Mouse (Mus musculus) c-Kit-positive CD71-positive TER-119-negative erythroid progenitor cells, embryonic 14.5 days (primary cell): Measurements from ENCODE around the gene Tomm6.

ENCODE experiments used
- DNase-seq: peaks from one replicate; pipeline ENCODE4 v3.0.0-alpha.2; 2013; ENCODE audit warnings: low read depth

Tomm6 gene

DNA sequence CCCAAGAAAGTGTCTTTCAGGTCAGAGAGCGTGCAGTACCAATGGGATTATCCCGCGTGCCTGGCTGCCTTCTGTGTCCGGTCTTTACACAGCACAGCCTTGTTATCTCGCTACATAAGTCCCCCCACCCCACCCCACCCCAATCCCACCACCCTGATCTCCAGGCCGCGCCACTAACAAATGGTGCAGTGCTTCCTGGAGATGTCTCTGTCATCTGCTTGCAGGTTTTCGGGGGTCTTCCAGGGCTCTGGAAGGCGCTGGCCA lies at the start of gene Tomm6:
Gene Tomm6 (minus strand): TSS at position 43 of the 264 bp plus-strand sequence.
- no peak for DNase-seq

DNA sequence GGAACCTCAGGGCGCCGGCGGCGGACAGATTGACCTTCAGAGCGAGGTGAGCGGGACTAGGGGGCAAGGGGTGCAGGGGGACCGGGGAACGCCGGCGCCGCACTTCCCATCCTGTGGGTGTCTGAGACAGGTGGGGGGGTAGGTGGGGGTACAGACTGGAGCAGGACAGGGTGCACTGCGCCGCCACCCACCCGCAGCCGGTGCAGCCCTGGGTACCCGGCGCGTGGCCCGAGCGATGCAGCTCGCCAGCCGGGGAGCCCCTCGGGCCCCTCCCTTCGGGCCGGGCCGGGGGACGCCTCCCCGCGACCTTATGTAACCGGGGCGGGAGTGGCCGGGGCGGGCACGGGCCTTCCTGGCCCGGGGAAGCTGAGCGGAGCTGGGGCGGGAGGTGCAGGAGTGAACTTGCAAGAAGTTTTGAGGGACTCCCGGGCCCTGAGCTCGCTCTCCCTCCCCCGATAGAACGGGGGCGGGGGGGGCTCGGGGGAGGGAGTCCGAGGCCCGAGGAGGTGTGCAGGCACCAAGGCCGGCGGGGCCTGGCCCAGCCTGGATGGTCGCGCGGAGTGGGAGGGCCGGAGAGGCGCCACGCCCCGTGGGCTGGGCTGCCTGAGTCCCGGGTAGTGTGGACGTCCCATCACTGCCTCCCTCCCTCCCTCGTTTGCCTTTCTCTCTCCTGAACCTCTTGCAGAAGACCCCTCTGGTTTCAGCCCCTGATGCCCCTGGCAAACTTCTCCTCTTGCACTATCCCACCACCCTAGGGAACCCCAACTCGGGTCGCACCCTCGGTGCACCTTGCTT lies 49.3 kb upstream of the Tomm6 start:
- DNase-seq, result no peak

DNA sequence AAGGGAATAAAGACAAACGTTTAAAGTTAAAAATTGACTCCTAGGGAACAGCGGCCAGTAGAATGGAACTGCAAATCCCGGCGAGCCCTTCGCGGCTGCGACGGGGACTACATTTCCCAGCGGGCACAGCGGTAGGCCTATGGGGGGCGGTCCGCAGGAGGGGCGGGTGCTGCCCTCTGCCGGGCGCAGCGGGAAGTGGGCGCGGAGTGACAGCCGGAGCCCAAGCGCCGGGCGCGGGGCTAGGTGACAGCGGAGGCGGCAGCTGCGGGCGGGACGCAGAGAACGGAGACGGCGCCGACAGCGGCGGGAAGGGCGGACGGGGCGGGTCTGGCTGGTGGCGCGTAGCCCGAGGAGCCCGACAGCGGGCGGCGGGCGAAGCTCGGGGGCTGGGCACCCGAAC lies 48.7 kb upstream of the Tomm6 start, which contains the start of gene Tfeb:
Gene Tfeb (plus strand): TSS at position 175 of the 400 bp plus-strand sequence.
- peak; percentile 83 for DNase-seq

DNA sequence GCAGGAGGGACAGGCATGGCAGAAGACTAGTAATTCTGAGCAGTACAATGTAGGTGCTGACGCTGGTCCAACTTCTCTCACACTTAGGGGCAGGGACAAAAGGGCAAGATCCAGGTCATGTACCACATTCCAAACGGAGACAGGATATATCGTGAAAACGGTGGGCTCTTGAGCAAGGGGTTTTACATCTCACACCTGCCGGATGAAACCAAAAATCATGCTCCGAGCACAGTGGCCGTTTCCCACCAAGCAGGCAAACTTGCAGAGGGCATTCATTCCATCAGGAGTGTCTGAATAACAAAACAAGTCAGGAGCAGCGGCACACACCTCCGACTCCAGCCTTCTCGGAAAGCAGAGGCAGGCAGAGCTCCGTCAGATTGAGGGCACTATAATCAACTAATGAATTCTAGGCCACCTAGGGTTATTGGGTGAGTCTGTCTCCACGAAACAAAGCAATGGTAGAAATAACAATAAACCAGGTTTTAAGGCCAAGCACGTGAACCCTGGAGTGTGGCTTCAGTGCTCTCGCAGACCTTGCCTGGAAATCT lies 47.4 kb upstream of the Tomm6 start:
- no peak for DNase-seq

DNA sequence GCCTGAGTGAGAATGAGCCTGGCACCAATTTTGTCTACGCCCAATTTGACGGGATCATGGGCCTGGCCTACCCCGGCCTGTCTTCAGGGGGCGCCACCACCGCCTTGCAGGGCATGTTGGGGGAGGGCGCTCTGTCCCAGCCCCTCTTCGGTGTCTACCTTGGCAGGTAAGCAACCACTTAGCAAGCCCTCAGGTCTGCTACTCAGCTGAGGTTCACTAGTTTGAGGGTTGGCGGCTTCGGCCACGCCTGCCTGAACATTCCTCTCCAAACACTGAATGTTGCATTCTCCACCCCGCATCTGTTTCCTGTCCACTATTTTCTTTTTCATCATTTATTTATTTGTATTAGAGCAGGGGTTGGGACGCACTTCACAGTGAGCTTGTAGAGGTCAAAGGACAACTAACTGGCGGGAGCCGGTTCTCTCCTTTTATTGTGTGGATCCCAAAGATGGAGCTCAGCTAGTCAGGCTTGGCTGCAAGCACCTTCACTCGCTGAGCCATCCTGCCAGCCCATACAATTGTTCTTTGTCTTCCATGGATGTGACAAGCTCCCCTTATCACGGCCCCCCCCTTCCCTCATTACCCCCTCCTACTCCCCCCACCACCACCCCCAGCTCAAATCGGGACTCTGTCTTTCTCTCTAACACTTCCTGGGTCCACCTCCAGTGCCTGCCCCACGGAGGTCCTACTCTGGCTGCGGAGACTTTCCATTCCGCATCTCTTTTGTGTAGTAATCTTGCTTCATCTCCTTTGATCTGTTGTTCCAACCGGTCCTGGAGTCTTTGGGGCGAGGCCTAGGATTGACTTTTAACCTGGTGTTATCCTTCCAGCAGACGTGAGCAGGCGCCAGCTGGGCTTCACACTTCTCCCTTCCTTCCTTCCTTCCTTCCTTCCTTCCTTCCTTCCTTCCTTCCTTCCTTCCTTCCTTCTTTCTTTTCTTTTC lies 42.7 kb upstream of the Tomm6 start:
- no peak for DNase-seq

DNA sequence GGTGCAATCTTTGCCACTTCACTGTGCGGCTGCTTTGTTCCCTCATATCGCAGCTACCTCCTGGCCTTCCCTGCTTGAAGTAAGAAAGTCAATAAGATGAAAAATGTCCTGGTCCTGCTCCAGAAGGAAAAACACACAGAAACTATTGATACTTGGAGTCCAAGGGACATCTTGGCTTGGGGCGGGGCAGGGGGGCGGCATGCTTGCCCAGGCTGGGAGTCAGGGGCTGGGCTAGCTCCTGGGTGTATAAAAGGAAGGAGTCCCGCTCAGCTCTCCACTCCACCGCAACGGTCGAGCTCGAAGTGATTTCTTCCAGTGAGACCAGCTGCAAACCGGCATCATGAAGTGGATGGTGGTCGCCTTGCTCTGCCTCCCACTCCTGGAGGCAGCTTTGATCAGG lies 38.4 kb upstream of the Tomm6 start, which contains the start of gene Pgc:
Gene Pgc (plus strand): TSS at position 277 of the 400 bp plus-strand sequence.
- no peak for DNase-seq

DNA sequence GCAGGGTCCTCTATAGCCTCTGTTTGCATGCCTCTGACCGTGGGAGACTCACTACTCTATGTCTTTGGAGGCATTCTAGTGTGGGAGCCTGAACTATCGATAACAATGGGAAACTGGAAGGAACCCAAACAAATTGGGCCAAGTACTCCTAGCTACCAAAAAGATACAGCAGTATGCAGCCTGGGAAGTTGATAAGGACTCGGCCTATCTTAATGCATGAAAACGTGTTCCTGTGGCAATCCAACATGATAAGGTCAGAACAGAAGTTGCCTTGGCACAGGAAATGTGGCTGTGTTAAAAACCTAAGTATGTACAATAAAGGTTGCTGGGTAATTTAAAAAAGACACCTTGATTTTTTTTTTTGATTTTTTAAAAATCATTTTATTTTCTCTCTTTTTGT lies 33.0 kb upstream of the Tomm6 start:
- no peak for DNase-seq

DNA sequence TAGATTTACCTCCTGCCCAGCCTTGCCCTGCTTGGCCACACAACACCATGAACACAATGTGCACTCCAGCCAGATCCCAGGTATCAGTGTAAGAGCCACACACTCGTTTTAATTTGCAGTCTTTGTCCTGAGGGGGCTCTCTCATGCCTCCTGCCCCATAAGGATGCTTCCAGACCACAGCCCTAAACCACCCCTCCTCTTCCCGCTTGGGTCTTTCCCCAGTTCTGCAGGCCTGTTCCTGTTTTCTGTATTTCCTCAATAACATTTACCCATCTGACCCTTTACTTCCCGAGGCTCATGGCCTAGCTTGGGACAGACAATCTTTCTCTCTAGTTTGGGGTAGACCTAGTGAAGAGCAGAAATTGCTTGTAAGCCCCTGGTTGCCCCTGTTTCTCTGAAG lies 26.9 kb upstream of the Tomm6 start:
- DNase-seq, result no peak

DNA sequence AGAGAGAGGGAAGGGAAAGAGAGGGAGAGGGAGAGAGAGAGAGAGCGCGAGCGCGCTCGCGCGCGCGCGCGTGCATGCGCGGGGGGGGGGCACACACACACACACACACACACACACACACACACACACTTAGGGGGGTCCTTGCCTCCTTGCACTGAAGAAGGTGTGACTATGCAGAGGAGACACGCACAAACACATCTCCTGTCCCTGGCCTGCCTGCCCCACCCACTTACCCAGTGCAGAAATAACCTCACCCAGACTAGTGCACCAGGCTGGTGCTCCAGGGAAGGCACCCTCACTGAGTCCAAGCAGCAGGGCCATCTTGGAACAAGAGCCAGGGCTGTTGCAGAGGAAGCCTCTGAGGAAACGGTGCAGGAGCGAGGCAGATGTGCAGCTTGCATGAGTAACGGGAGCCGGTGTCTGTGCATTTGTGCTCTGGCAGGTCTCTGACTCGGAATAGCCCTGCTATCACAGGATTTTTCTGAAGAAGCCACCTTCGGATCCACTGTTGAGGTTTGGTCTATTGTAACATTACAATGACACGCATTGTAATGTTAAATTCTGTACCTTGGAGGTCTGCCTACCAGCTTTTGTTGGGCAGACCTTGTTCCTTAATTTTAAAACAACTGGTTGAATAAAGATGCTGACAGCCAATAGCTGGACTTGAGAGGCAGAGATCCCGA lies 24.8 kb upstream of the Tomm6 start:
- no peak for DNase-seq

DNA sequence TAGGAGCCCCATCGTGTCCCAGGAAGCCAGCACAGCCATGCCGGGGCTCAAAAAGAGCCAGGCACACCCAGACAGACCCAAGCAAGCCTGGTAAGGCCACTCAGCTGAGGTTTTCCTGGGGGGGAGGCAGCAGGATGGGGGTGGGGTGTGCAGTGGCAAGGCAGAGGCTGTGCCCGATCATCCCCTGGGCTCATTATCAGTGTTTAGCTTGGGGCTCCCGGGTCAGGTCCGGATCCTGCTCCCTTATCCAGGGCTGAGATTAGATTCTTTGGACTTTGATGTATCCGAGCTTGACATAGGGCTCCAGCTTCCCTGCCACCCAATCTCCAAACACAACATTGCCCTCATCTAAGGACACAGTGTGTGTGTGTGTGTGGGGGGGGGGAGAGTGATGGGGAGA lies 23.7 kb upstream of the Tomm6 start:
- DNase-seq, result no peak

DNA sequence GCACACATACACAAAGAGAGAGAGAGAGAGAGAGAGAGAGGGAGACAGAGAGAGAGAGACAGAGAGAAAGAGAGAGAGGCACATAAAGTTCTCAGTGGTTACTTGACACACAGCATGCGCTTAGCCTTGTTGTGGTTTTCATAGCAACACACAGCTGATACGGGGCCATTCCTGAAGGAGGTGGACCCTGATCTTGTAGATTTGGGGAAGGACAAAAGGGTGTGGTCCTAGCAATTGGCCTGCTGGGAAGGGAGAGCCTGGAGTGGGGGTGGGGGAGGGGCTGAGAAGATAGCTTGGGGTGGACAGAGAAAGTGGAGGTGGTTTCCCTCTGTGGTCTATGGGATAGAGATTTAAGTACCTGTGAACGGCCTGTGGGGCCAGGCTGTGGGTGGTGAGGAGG lies 21.9 kb upstream of the Tomm6 start:
- DNase-seq, result no peak

DNA sequence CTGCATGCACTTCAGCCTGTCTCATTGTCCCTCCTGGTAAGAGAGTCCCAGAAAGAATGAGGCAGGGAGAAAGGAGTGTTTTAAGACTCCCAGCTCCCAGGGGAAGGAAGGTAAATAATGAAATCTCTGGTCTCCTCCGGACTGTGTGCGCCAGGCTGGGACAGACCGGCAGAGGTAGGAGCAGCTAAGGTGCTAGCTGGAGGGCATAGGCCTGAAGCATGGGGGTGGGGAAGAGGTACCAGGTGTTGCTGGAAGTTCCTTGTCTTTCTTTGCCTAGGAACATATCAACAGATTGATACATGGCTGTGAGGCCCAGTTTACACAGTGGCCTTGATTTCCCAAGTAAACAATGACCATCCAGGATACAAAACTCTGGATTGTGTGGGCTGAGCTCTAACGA lies 20.8 kb upstream of the Tomm6 start:
- no peak for DNase-seq

DNA sequence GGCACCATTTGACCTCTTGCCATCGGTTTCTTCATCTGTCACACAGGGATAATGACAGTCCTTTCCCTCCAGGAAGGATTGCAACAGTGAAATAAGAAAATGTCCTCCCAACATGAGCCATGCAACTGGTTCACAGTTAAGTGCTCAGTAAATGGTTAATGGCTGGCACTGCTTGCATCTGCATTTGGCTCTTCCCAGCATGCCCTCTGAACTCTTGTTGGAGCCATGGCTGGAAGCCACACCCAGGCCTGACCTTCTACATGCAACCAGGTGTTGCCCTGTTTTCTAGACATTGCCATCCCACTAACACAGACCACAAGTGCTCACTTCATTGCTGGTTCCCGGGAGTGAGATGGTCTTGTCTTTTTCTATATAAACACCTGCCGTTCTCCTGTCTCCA lies 19.8 kb upstream of the Tomm6 start:
- DNase-seq, result no peak

DNA sequence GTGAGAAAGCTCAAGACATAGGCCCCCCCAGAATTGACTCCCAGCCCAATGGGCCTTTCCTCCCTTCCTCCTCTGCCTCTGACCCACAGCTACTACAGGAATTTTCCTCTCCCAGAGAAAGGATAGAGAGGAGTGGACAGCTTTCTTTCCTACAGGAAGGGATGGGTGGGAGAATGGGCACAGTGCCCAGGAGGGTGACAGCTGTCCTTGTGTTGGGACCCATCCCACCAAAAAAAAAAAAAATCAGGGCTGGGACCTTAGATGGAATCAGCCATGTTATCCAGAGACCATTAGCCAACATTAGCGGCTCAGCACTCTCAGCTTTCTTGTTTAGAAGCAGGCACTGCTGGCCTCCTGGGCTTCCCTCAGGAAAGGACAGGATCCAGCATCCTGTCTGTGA lies 18.0 kb upstream of the Tomm6 start:
- DNase-seq, result no peak

DNA sequence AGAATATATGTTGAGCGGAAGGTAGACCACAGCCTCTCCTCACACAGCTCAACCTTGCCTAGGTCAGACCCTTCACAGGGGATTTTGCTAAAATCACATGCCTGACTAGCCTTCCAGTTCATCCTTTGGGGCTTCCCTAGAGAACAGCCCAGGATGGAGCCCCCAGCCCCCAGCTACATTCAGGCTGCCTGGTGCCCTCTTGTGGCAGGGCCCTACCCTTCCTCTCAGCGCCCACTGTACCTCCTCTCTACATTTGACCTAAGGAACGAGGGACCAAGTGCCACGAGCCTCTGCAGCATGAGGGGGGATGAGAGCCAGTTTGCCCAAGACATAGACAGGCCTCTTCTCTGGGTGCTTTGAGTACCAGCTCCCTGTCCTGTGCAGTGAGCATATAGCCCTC lies 16.5 kb upstream of the Tomm6 start:
- no peak for DNase-seq

DNA sequence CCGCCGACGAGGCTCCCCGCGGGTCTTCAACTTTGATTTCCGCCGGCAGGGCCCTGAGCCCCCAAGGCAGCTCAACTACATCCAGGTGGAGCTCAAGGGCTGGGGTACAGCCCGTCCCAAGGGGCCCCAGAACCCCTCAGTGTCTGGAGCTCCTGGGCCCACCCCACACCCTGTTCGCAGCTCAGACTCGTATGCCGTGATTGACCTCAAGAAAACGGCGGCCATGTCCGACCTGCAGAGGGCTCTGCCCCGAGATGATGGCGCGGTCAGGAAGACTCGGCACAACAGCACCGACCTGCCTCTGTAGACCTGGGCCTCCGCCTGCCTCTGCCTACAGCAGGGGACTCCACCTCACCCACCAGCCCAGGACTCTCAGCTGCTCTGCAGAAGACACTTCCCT lies 15.4 kb upstream of the Tomm6 start:
- no peak for DNase-seq

DNA sequence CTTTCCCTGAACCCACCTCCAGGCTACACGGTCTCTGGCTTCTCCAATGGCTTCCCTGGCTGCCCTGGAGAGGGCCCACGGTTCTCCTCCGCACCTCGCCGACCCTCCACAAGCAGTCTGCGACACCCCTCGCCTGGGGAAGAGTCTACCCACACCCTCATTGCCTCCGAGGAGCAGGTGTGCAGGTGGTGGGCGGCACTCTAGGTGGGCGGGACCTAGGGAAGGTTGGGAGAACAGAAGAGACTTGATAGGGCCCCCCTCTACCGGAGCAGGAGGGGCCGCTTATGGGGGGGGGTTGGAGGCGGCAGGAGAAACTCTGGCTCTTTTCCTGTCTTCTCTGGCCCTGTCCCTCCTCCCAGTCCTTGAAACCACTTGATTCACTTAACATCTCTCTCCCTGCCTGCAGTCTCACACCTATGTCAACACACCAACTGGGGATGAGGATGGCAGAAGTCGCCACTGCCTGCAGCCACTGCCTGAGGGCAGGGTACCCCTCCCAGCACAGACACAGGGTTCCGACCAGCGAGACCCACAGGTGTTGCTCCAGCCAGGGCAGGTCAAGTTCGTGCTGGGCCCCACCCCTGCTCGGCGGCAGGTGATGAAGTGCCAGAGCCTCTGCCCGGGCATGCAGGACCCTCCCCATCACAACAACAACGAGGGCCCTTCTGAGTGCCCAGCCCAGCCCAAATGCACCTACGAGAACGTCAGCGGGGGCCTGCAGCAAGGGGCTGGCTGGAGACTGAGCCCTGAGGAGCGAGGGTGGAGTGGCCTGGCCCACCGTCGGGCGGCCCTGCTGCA lies 14.6 kb upstream of the Tomm6 start:
- no peak for DNase-seq

DNA sequence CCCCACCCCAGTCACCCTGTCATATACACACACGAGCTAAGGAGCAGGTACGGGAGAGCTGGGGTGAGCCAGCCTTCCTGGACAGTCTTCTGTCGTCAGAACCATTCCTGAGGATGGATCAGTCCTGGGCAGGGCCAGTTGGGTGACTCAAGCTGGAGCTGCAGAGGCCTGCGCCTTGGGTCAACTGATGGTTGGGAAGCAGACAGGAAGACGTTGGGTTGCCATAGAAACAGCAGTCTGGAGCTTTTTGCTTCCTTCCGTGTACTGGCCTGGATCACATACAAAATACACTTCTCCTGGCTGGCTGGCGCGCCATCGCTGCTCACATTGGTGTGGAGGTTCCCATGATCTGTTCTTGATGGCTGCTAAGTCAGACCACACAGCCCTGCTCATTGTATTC lies 13.6 kb upstream of the Tomm6 start:
- no peak for DNase-seq

DNA sequence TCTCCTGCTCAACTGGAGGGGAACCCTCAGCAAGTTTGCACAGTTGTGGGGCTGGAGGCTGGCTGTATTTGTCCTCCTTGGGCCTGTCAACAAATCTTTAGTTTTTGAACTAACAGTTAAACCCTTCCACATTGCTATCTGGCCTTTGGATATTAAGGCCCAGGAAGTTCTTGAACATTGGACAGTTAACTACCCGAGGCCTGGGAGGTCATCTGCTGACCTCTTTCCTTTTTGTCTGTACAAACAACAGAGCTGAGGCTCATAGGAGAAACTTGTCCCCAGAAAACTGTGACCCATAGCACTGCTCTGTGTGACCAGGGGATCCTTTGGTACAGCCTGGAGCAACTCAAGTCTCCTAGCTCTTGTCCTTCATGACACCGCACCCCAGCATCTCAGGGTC lies 10.9 kb upstream of the Tomm6 start:
- no peak for DNase-seq

DNA sequence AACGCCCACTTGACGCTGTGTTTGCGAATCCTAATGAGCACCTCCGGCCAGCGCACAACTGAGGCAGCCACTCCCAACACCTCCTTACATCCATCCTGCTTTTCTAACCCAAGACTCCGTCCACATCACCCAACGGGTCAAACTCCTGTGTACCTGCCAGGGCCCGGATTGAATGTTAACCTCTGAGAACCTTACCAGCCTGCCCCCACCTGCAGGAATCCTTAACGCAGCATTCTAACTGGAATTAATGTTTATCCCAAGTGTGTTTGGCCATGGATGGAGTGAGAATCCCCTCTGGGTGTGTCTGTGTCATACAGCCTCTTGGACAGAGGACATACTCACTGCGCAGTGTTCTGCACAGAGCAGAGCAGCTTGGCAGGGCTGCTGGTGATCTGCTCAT lies 10.0 kb upstream of the Tomm6 start:
- no peak for DNase-seq

DNA sequence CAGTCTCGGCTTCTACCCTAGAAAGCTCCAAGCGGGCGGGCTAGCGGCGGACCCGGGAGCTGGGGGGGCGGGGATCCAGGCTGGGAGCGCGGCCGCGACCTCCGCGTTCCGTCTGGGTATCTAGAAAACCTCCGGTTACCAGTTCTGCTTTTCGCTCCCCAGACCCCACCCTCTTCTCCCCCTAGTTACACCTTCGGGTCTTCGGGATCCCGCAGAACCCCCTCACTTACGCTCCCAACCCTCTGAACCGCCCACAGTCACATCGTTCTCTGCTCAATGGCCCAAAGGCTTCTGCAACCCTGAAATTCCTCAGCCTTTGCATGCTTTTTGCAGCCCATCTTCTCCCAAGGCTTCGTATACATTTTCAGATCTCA lies 7.1 kb upstream of the Tomm6 start:
- no peak for DNase-seq
